Mouse (Mus musculus): ENCODE data around the gene Hist1h4h. TPM values are rescaled to one million over a fixed set of nuclear protein-coding genes. Genes with fewer than 3 reads are reported as not detected.
"Not testable (repeated sequence)": the region's sequence is repeated elsewhere in the genome, so short reads cannot be mapped to it uniquely, and the experiment has no call there.

Gene Hist1h4h
- polyA plus RNA-seq, 1 experiment from 2014 or later: 6.9 TPM

GRCm38 (mm10) chr13:23535137-23536075 is 4.6 kb downstream of the Hist1h4h start, which contains the start of gene Hist1h3g:
Gene Hist1h3g, plus strand, starts transcription at chr13:23535422.
- under 1% methylated on average over 45 of the region's 62 CpGs for WGBS
- H3K9me3 ChIP-seq (ENCODE audit: control insufficient read depth, low read length); H3K27me3 ChIP-seq (replicated peaks; ENCODE audit: control insufficient read depth, insufficient read depth, low read length); H3K36me3 ChIP-seq (ENCODE audit: control insufficient read depth, insufficient read depth, low read length): not testable (repeated sequence)
- ATAC-seq (replicated peaks; ENCODE audit: low FRiP score, low TSS enrichment, low read depth) (peak; percentile 89), DNase-seq (ENCODE audit: low spot score) (peak; percentile 92)
- H3K4me1 ChIP-seq (replicated peaks; ENCODE audit: control insufficient read depth, insufficient read depth, low read length): peaks cover 16% of the 10 kb centered on the region
- peak within 1 kb of the TSS; percentile 99 for H3K27ac ChIP-seq (ENCODE audit: low read depth)
- H3K4me2 ChIP-seq (ENCODE audit: low read length): peak within 1 kb of the TSS; percentile 70
- peak within 1 kb of the TSS; percentile 54 for H3K4me3 ChIP-seq (ENCODE audit: low read depth, low read length)
- H3K9ac ChIP-seq (ENCODE audit: low read length): peak within 1 kb of the TSS; percentile 92

- WGBS: 16% methylated on average over 7 of the region's 7 CpGs
- H3K27ac ChIP-seq (ENCODE audit: low read depth): peak overlapping the region; percentile 99
- H3K9me3 ChIP-seq (ENCODE audit: control insufficient read depth, low read length): no peaks in the 10 kb centered on the region
- DNase-seq (ENCODE audit: low spot score) (peak; percentile 52), ATAC-seq (replicated peaks; ENCODE audit: low FRiP score, low TSS enrichment, low read depth) (no peak)
- no peaks in the 10 kb centered on the region for H3K36me3 ChIP-seq (ENCODE audit: control insufficient read depth, insufficient read depth, low read length)
- peak overlapping the region; percentile 70 for H3K4me2 ChIP-seq (ENCODE audit: low read length)
- H3K4me3 ChIP-seq (ENCODE audit: low read depth, low read length): peak overlapping the region; percentile 54
- peak overlapping the region; percentile 92 for H3K9ac ChIP-seq (ENCODE audit: low read length)
- H3K4me1 ChIP-seq (replicated peaks; ENCODE audit: control insufficient read depth, insufficient read depth, low read length): peaks cover 16% of the 10 kb centered on the region
- H3K27me3 ChIP-seq (replicated peaks; ENCODE audit: control insufficient read depth, insufficient read depth, low read length): no peaks in the 10 kb centered on the region
These were observed 5.4 kb downstream of the Hist1h4h start for GRCm38 (mm10) chr13:23536076-23536822.

GRCm38 (mm10) chr13:23537006-23537710 is 6.3 kb downstream of the Hist1h4h start:
- H3K4me2 ChIP-seq (ENCODE audit: low read length): peak overlapping the region; percentile 70
- DNase-seq (ENCODE audit: low spot score) (no peak), ATAC-seq (replicated peaks; ENCODE audit: low FRiP score, low TSS enrichment, low read depth) (no peak)
- no peaks in the 10 kb centered on the region for H3K36me3 ChIP-seq (ENCODE audit: control insufficient read depth, insufficient read depth, low read length)
- no peaks in the 10 kb centered on the region for H3K27me3 ChIP-seq (replicated peaks; ENCODE audit: control insufficient read depth, insufficient read depth, low read length)
- peak overlapping the region; percentile 92; the same call in 1 of the 2 replicates for H3K9ac ChIP-seq (ENCODE audit: low read length)
- no peaks in the 10 kb centered on the region for H3K9me3 ChIP-seq (ENCODE audit: control insufficient read depth, low read length)
- H3K4me3 ChIP-seq (ENCODE audit: low read depth, low read length): peak overlapping the region; percentile 54
- 74% methylated on average over 3 of the region's 3 CpGs for WGBS
- peaks cover 16% of the 10 kb centered on the region for H3K4me1 ChIP-seq (replicated peaks; ENCODE audit: control insufficient read depth, insufficient read depth, low read length)
- H3K27ac ChIP-seq (ENCODE audit: low read depth): no peak overlapping the region

GRCm38 (mm10) chr13:23538249-23538648 is 7.4 kb downstream of the Hist1h4h start:
- H3K4me2 ChIP-seq (ENCODE audit: low read length): no peak overlapping the region
- no peak overlapping the region for H3K27ac ChIP-seq (ENCODE audit: low read depth)
- no peak overlapping the region for H3K4me3 ChIP-seq (ENCODE audit: low read depth, low read length)
- H3K36me3 ChIP-seq (ENCODE audit: control insufficient read depth, insufficient read depth, low read length): no peaks in the 10 kb centered on the region
- H3K9me3 ChIP-seq (ENCODE audit: control insufficient read depth, low read length): no peaks in the 10 kb centered on the region
- peaks cover 6% of the 10 kb centered on the region; the same call in 1 of the 2 replicates for H3K4me1 ChIP-seq (replicated peaks; ENCODE audit: control insufficient read depth, insufficient read depth, low read length)
- H3K27me3 ChIP-seq (replicated peaks; ENCODE audit: control insufficient read depth, insufficient read depth, low read length): no peaks in the 10 kb centered on the region
- no peak overlapping the region for H3K9ac ChIP-seq (ENCODE audit: low read length)
- WGBS: 74% methylated on average over 5 of the region's 5 CpGs
- no peak for ATAC-seq (replicated peaks; ENCODE audit: low FRiP score, low TSS enrichment, low read depth)
- DNase-seq (ENCODE audit: low spot score): no peak

- not testable (repeated sequence) for H3K27ac ChIP-seq (ENCODE audit: low read depth); H3K4me3 ChIP-seq (ENCODE audit: low read depth, low read length); H3K27me3 ChIP-seq (replicated peaks; ENCODE audit: control insufficient read depth, insufficient read depth, low read length); H3K9ac ChIP-seq (ENCODE audit: low read length); H3K4me1 ChIP-seq (replicated peaks; ENCODE audit: control insufficient read depth, insufficient read depth, low read length); H3K4me2 ChIP-seq (ENCODE audit: low read length); H3K36me3 ChIP-seq (ENCODE audit: control insufficient read depth, insufficient read depth, low read length); H3K9me3 ChIP-seq (ENCODE audit: control insufficient read depth, low read length); ATAC-seq (replicated peaks; ENCODE audit: low FRiP score, low TSS enrichment, low read depth); DNase-seq (ENCODE audit: low spot score)
- 64% methylated on average over 1 of the region's 1 CpGs for WGBS
These were observed 9.0 kb downstream of the Hist1h4h start for GRCm38 (mm10) chr13:23539821-23540220.

- H3K27me3 ChIP-seq (replicated peaks; ENCODE audit: control insufficient read depth, insufficient read depth, low read length): no peaks in the 10 kb centered on the region
- 78% methylated on average over 3 of the region's 3 CpGs for WGBS
- DNase-seq (ENCODE audit: low spot score): no peak
- peak overlapping the region; percentile 94 for H3K4me2 ChIP-seq (ENCODE audit: low read length)
- no peak overlapping the region for H3K9ac ChIP-seq (ENCODE audit: low read length)
- H3K4me1 ChIP-seq (replicated peaks; ENCODE audit: control insufficient read depth, insufficient read depth, low read length): peaks cover 3% of the 10 kb centered on the region; the same call in 1 of the 2 replicates
- H3K4me3 ChIP-seq (ENCODE audit: low read depth, low read length): no peak overlapping the region
- no peak overlapping the region for H3K27ac ChIP-seq (ENCODE audit: low read depth)
- H3K9me3 ChIP-seq (ENCODE audit: control insufficient read depth, low read length): no peaks in the 10 kb centered on the region
- H3K36me3 ChIP-seq (ENCODE audit: control insufficient read depth, insufficient read depth, low read length): no peaks in the 10 kb centered on the region
- ATAC-seq (replicated peaks; ENCODE audit: low FRiP score, low TSS enrichment, low read depth): no peak
These were observed 10.6 kb downstream of the Hist1h4h start for GRCm38 (mm10) chr13:23541497-23541896.

GRCm38 (mm10) chr13:23542225-23542980 is 11.6 kb downstream of the Hist1h4h start:
- peak; percentile 57 for DNase-seq (ENCODE audit: low spot score)
- Histone ChIP-seq H3K4me3 (ENCODE audit: low read depth, low read length) (peak overlapping the region; percentile 53), H3K9ac (ENCODE audit: low read length) (peak overlapping the region; percentile 53), H3K4me2 (ENCODE audit: low read length) (peak overlapping the region; percentile 94), H3K27ac (ENCODE audit: low read depth) (peak overlapping the region; percentile 98)
- not testable (repeated sequence) for H3K4me1 ChIP-seq (replicated peaks; ENCODE audit: control insufficient read depth, insufficient read depth, low read length); H3K36me3 ChIP-seq (ENCODE audit: control insufficient read depth, insufficient read depth, low read length); H3K9me3 ChIP-seq (ENCODE audit: control insufficient read depth, low read length); ATAC-seq (replicated peaks; ENCODE audit: low FRiP score, low TSS enrichment, low read depth); H3K27me3 ChIP-seq (replicated peaks; ENCODE audit: control insufficient read depth, insufficient read depth, low read length)
- 9% methylated on average over 3 of the region's 3 CpGs for WGBS

Measured in intestine, embryonic 14.5 days (tissue).